Mouse (Mus musculus): ENCODE data around the gene Rprd2. TPM values are rescaled to one million over a fixed set of nuclear protein-coding genes. Genes with fewer than 3 reads are reported as not detected.

Gene Rprd2
- total RNA-seq, 2 experiments from 2014 or later: 12.4 to 26.7 TPM

Other genes starting within 250 kb of the Rprd2 start
- 73.8 and 84.0 TPM in 2 replicates for gene Golph3l, start 229.9 kb downstream of the Rprd2 start, total RNA-seq (2015; ENCODE audit: low replicate concordance)
- gene Golph3l, start 229.9 kb downstream of the Rprd2 start, total RNA-seq (2017; ENCODE audit: low replicate concordance): 115 and 116 TPM in 2 replicates
- gene Ensa, start 193.9 kb downstream of the Rprd2 start, total RNA-seq (2015; ENCODE audit: low replicate concordance): 30.9 and 34.1 TPM in 2 replicates
- gene Ensa, start 193.9 kb downstream of the Rprd2 start, total RNA-seq (2017; ENCODE audit: low replicate concordance): 52.8 and 58.1 TPM in 2 replicates
- gene Mcl1, start 160.1 kb downstream of the Rprd2 start, total RNA-seq (2015; ENCODE audit: low replicate concordance): 83.2 and 113 TPM in 2 replicates
- gene Mcl1, start 160.1 kb downstream of the Rprd2 start, total RNA-seq (2017; ENCODE audit: low replicate concordance): 70.6 and 76.3 TPM in 2 replicates
- not detected in 2 replicates for gene Adamtsl4, start 130.9 kb downstream of the Rprd2 start, total RNA-seq (2015; ENCODE audit: low replicate concordance)
- gene Adamtsl4, start 130.9 kb downstream of the Rprd2 start, total RNA-seq (2017; ENCODE audit: low replicate concordance): not detected in 2 replicates
- gene Ecm1, start 79.3 kb downstream of the Rprd2 start, total RNA-seq (2015; ENCODE audit: low replicate concordance): not detected in 2 replicates
- 0.42 and 1.1 TPM in 2 replicates for gene Ecm1, start 79.3 kb downstream of the Rprd2 start, total RNA-seq (2017; ENCODE audit: low replicate concordance)
- 3.7 and 15.3 TPM in 2 replicates for gene Tars2, start 58.7 kb downstream of the Rprd2 start, total RNA-seq (2015; ENCODE audit: low replicate concordance)
- gene Tars2, start 58.7 kb downstream of the Rprd2 start, total RNA-seq (2017; ENCODE audit: low replicate concordance): 3.1 and 7.2 TPM in 2 replicates
- 6.0 and 12.5 TPM in 2 replicates for gene Prpf3, start 37.0 kb upstream of the Rprd2 start, total RNA-seq (2015; ENCODE audit: low replicate concordance)
- gene Prpf3, start 37.0 kb upstream of the Rprd2 start, total RNA-seq (2017; ENCODE audit: low replicate concordance): 14.6 and 21.2 TPM in 2 replicates
- 35.5 and 95.7 TPM in 2 replicates for gene Mrps21, start 52.7 kb upstream of the Rprd2 start, total RNA-seq (2015; ENCODE audit: low replicate concordance)
- gene Mrps21, start 52.7 kb upstream of the Rprd2 start, total RNA-seq (2017; ENCODE audit: low replicate concordance): 87.3 and 106 TPM in 2 replicates
- not detected in 2 replicates for gene Ciart, start 63.4 kb upstream of the Rprd2 start, total RNA-seq (2015; ENCODE audit: low replicate concordance)
- gene Ciart, start 63.4 kb upstream of the Rprd2 start, total RNA-seq (2017; ENCODE audit: low replicate concordance): not detected in 2 replicates
- 19.0 and 37.9 TPM in 2 replicates for gene BC028528, start 73.1 kb upstream of the Rprd2 start, total RNA-seq (2015; ENCODE audit: low replicate concordance)
- 7.0 and 15.9 TPM in 2 replicates for gene BC028528, start 73.1 kb upstream of the Rprd2 start, total RNA-seq (2017; ENCODE audit: low replicate concordance)
- 8.8 and 13.1 TPM in 2 replicates for gene Aph1a, start 75.1 kb upstream of the Rprd2 start, total RNA-seq (2015; ENCODE audit: low replicate concordance)
- gene Aph1a, start 75.1 kb upstream of the Rprd2 start, total RNA-seq (2017; ENCODE audit: low replicate concordance): 6.1 and 9.8 TPM in 2 replicates
- gene Car14, start 85.8 kb upstream of the Rprd2 start, total RNA-seq (2015; ENCODE audit: low replicate concordance): not detected in 2 replicates
- not detected in 2 replicates for gene Car14, start 85.8 kb upstream of the Rprd2 start, total RNA-seq (2017; ENCODE audit: low replicate concordance)
- 37.6 and 46.3 TPM in 2 replicates for gene Anp32e, start 110.4 kb upstream of the Rprd2 start, total RNA-seq (2015; ENCODE audit: low replicate concordance)
- 212 and 278 TPM in 2 replicates for gene Anp32e, start 110.4 kb upstream of the Rprd2 start, total RNA-seq (2017; ENCODE audit: low replicate concordance)
- 6.7 and 10.8 TPM in 2 replicates for gene Plekho1, start 177.1 kb upstream of the Rprd2 start, total RNA-seq (2015; ENCODE audit: low replicate concordance)
- 8.2 and 10.1 TPM in 2 replicates for gene Plekho1, start 177.1 kb upstream of the Rprd2 start, total RNA-seq (2017; ENCODE audit: low replicate concordance)
- gene Vps45, start 239.6 kb upstream of the Rprd2 start, total RNA-seq (2015; ENCODE audit: low replicate concordance): 2.5 and 14.2 TPM in 2 replicates
- 5.1 and 7.1 TPM in 2 replicates for gene Vps45, start 239.6 kb upstream of the Rprd2 start, total RNA-seq (2017; ENCODE audit: low replicate concordance)

Data from erythroblast, adult 5-6 weeks (primary cell).